Mouse (Mus musculus) megakaryocyte progenitor cell, adult 5-6 weeks (primary cell): ENCODE results near the gene Akr1c14. TPM values are rescaled to one million over a fixed set of nuclear protein-coding genes. Genes with fewer than 3 reads are reported as not detected.
A peak's percentile ranks its signal among the peaks of the same experiment; 100 is the strongest.
"Not testable (repeated sequence)": the region's sequence is repeated elsewhere in the genome, so short reads cannot be mapped to it uniquely, and the experiment has no call there.

Source experiments
- ATAC-seq: replicated peaks from 2 replicates; pipeline ENCODE4 v1.8.0; 2016; ENCODE audit warnings: mild to moderate bottlenecking, moderate TSS enrichment, inconsistent platforms; ENCODE audit not compliant: poor library complexity
- total RNA-seq, 2 experiments: library from RNA; stranded (forward) in 1 of 2; stranded (reverse) in 1 of 2; fragments of 157-497, 149-512 nt in 1 of 2; fragments of 200-1000 nt in 1 of 2; gene quantifications; 2 replicates each; pipeline versions ENCODE4 v1.2.3 to v1.2.4; 2015 to 2017

The Akr1c14 gene
- total RNA-seq (2015) = not detected in 2 replicates
- total RNA-seq (2017) = 0.30 TPM in 1 of 2 replicates, not detected in the other

GRCm38 (mm10) chr13:4048719-4049118 lies at the start of gene Akr1c14:
TSS of gene Akr1c14 (plus strand) at chr13:4049011.
- no peak for ATAC-seq

DNA sequence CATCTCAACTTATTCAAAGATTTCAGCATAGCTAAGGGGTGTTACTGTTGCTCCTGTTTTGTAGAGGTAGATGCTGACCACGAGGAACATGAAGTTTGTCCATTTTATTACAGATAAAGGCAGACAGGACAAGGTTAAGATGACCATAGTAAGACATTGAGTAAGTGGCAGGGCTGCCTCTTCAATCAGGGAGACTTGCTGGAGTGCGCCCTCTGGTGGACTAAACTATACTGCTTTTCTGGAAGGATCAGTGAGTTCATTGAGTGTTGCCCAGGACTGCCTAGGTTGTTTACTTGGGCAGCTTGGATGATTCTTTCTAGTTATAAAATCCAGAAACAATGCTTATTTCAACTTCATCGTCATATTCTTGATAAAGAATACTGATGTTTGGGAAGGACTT lies 47.1 kb upstream of the Akr1c14 start:
- ATAC-seq = peak; percentile 97

- ATAC-seq = no peak
Observed at GRCm38 (mm10) chr13:4010784-4011183, 38.0 kb upstream of the Akr1c14 start.

- no peak for ATAC-seq
Observed at GRCm38 (mm10) chr13:4013811-4014210, 35.0 kb upstream of the Akr1c14 start.

DNA sequence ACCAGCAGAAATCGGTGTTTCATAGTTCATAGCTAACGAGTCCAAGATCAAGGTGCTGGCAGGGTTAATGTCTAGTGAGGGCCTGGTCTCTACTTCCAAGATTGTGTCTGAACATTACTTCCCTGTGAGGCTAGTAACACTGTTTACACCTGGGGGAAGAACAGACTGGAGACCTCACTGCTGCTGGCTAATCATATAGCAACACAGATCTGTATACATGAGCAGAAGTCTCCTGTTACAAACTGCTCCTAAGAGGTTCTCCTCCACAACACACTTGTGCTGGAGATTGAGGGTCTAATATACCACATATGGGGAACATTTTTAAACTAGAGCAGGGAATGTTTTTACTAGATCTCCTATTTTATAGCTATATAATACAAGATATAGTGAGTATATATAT lies 18.9 kb upstream of the Akr1c14 start:
- ATAC-seq = no peak

DNA sequence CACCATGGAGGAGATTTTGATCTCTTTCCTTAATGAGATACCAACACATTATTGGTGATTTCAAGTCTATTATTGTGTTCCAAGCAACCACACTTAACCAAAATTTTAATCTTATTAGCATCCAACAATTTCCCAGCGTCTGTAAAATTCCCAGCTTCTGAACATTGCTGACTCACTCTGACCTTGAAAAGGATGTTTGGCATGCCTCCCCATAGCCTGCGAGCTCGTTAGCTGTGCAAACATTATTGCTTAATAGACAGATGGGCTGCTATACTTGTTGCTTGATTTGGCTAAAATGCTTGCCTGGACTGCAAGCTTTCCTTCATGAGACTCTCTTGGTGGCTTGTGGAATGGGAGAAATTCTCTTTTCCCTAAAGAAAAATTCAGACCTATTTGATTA lies 16.3 kb upstream of the Akr1c14 start:
- no peak for ATAC-seq

GRCm38 (mm10) chr13:4035052-4035451 lies 13.8 kb upstream of the Akr1c14 start:
- ATAC-seq = no peak

DNA sequence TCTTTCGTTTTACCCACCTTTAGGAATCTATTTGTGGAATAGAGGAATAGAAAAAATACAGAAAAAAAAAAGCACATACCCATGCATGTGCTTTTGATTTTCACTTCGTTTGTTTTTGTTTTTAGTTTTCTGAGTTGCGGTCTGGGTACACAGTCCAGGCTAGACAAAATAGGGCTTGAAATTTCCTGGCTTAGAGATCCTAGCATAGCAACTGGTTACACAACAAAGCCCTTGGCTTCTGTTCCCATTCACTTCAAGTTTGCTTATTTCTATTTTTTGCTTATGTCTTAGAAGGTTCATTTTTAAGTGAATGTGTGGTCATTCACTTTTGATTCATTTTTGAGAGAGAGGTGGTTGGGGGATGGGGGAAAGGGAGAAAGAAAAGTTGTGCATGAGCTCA lies 2.7 kb upstream of the Akr1c14 start:
- no peak for ATAC-seq

GRCm38 (mm10) chr13:4046841-4047240 lies 2.0 kb upstream of the Akr1c14 start:
- ATAC-seq = no peak

- no peak for ATAC-seq
Observed at GRCm38 (mm10) chr13:4048226-4048625, 585 bp upstream of the Akr1c14 start.

DNA sequence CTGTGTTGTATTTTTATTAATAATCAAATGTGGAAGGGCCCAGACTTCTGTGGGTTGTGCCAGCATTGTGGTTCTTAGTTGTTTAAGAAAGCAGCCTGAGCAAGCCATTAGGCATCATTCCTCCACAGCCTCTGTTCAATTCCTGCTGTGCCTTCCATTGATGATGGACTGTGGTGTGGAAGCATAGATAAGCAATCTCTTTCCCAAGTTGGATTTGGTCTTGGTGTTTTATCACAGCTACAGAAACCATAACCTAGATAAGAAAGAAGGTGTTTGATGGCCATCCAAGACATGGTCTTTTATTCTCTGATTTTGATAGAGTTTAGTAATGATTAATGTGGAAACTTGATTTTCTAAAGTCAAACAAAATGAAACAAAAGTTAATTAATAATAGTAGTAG lies 844 bp downstream of the Akr1c14 start:
- ATAC-seq = no peak

- no peak for ATAC-seq
Observed at GRCm38 (mm10) chr13:4055450-4055849, 6.6 kb downstream of the Akr1c14 start.

- no peak for ATAC-seq
Observed at GRCm38 (mm10) chr13:4056211-4056610, 7.4 kb downstream of the Akr1c14 start.

GRCm38 (mm10) chr13:4058239-4058638 lies 9.4 kb downstream of the Akr1c14 start:
- ATAC-seq = not testable (repeated sequence)

GRCm38 (mm10) chr13:4059363-4059762 lies 10.6 kb downstream of the Akr1c14 start:
- no peak for ATAC-seq

GRCm38 (mm10) chr13:4060214-4060730 lies 11.5 kb downstream of the Akr1c14 start:
- no peak for ATAC-seq

DNA sequence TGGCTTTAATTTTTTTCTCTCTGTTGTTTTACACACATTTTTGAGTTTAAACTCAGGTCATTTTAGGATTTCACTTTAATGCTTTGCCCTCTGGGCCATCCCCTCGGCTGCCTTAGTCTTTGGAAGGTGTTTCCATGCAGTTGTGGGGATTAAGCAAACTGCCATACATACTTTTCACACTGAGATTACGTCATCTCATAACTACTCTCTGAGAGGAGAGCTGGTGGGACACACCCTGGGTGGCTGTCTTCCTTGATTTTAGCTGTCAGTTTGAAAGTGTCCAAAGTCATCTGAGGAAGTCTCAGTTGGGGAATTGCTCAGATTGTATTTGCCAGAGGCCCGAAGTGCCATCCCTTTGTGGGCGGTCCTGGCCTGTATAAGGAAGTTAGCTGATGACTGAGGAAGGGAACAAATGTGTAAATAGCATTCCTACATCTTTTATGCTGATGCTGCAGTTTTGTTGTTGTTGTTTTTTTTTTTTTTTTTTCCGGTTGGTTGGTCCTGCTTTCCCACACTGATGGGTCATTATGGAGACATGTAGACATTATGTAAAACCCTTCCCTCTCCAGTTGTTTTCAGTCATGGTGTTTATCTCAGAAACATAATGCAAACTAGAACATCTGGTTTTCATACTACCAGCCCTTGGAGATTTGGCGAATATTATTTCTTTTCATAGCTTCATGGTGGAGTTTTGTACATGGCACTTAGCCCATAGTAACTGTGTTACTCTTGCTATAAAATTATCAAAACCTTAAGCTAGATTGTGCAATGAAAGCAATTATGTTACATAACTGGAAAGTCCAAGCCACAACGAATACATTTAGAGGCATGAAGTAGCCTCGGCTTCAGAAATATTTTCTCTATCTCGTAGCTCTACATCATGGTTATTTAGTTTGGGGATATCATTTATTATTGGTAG lies 28.0 kb downstream of the Akr1c14 start:
- no peak for ATAC-seq

DNA sequence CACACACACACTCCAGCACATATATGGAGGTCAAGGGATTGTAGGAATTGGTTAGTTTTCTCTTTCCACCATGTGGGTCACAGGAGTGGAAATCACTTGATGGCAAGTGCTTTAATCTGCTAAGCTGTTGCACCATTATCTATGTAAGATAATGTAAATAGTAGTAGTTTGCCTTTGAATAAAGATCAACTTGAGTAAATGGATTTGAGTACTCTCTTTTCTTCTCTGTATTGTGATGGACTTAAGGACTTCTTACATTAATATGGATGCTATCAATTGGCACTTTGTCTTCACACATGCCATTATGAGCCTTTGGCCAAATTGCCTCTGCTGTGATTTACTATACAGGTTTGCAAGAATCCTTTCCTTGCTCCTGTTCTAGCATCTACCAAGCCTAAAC lies 31.1 kb downstream of the Akr1c14 start:
- ATAC-seq = no peak

GRCm38 (mm10) chr13:4101691-4102090 lies 52.9 kb downstream of the Akr1c14 start:
- no peak for ATAC-seq

DNA sequence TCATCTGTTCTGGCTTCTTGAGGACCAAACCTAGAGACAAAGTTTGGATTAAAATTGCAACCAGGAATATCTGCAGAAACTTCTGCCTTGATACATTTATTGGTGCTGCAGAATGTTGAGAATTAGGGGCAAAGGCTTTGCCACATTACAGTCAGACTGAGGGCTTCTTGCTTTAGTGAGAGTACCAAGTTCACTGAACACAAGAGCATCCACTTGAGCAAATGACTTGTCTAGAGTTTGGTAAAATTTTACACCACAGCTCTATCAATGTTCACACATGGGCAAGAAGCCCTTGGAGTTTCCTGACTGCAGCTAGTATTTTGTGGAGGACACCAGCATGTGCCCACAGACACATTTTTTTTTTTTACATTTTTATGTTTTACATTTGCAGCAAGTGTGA lies 53.9 kb downstream of the Akr1c14 start:
- no peak for ATAC-seq

DNA sequence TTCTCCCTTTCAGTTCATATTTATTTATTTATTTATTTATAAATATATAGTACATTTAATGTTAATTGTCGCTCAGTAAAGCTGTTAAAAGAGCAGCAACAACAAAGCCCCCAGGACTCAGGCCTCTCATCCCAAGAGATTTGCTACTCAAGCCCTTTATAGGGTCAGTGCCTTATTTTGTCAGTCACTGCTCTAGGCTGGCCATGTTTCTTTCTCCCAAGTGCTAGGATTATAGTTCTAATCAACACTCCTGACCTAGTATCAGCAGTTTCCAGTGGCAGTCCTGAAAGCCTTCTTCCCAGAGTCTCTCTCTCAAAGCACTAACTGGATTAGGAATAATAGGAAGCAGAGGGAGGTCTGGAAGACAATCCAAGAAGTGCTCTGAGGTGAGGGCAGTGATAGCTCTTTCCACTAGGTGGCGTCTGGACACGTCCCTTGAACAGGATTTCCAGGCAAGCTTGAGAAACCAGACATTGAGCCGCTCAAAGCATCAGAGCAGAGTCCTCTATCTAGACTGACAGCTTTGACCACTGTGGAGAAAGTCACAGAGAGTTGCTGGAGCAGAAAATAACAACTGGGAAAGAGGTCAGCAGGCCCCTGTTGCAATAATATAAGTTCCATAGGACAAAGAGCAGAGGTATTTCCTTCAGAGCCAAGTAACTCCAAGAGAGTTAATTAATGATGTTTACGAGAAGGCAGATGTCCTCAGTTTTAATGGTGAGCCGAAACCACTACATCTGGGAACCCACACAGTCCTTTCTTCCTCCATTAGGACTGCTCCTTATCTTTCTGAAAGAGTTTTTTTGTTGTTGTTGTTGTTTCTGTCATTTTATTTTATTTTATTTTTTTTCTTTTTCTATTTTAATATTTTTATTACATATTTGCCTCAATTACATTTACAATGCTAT lies 61.7 kb downstream of the Akr1c14 start:
- ATAC-seq = peak; percentile 98
